Mouse (Mus musculus): Measurements from ENCODE around the gene Fgfr2. TPM values are rescaled to one million over a fixed set of nuclear protein-coding genes. Genes with fewer than 3 reads are reported as not detected.

Gene Fgfr2
- polyA plus RNA-seq, 1 experiment = 1.7 TPM

DNA sequence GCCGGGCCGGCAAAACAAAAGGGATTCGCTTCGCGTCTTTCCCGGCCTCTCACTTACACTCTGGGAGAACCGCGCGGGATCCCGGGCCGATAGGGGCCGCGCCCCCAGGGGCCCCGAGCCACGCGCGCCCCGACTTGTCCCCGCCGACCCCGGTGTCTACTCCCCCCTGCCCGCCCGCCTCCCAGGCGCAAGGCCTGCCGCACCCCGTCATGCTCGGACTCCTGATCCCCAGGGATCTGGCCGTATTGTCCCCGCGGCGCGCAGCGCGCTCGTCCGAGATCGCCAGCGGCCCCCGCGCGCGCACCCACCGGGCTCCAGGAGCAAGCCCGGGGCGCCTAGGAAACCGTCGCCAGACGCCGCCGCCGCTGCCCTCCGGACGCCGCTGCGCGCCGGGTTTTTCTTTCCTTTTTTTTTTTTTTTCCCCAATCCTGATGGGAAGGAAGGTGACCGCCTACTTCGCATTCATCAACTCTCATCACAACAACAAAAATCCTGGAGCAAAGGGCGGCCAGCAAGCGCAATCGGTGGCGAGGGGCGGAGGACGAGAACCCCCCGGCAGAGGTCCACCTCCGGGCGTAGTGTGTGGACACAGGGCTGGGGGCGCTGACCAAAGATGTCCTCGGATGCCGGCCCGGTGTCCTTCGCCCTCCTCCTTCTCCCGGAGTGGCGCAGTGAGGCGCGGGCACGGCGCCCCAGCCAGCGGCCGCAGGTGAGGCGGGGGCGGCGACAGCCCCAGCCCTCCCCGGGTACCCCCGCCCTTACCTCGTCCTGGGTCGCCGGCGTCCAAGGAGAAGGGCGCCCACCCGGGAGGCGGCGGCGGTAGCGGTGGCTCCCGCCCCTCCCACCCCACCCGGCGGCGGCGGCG is 539 bp downstream of the Fgfr2 start:
- H3K79me2 ChIP-seq (ENCODE audit: control insufficient read depth, insufficient read depth) = peaks cover 53% of the 10 kb centered on the region
- no peak for TF ChIP-seq CEBPB (IDR thresholded peaks at IDR 0.05; ENCODE audit: low read depth)
- no peak for TF ChIP-seq FOSL1 (IDR thresholded peaks at IDR 0.05; ENCODE audit: insufficient read depth, low read length, poor library complexity, severe bottlenecking)
- no peak for TF ChIP-seq MAX (IDR thresholded peaks at IDR 0.05)
- TF ChIP-seq CTCF (IDR thresholded peaks at IDR 0.05; ENCODE audit: control insufficient read depth, insufficient read depth, insufficient read length) = no peak
- TF ChIP-seq MYOG (IDR thresholded peaks at IDR 0.05; ENCODE audit: control insufficient read depth, extremely low read depth, insufficient read length) = no peak
- no peak for TF ChIP-seq USF1 (IDR thresholded peaks at IDR 0.05; ENCODE audit: low read depth)
- TF ChIP-seq MYOD1 (IDR thresholded peaks at IDR 0.05; ENCODE audit: control insufficient read depth, insufficient read length, low read depth) = no peak
- H3K4me3 ChIP-seq (ENCODE audit: insufficient read depth, poor library complexity, severe bottlenecking) = peak overlapping the region; percentile 57
- H3K36me3 ChIP-seq (ENCODE audit: control insufficient read depth, insufficient read depth) = no peaks in the 10 kb centered on the region
- H3ac ChIP-seq (ENCODE audit: control insufficient read depth, insufficient read length, low read depth) = peak overlapping the region; percentile 98
- H3K27me3 ChIP-seq (ENCODE audit: control insufficient read depth, insufficient read depth, insufficient read length) = no peaks in the 10 kb centered on the region
- H3K79me3 ChIP-seq (ENCODE audit: low read depth) = peaks cover 38% of the 10 kb centered on the region

DNA sequence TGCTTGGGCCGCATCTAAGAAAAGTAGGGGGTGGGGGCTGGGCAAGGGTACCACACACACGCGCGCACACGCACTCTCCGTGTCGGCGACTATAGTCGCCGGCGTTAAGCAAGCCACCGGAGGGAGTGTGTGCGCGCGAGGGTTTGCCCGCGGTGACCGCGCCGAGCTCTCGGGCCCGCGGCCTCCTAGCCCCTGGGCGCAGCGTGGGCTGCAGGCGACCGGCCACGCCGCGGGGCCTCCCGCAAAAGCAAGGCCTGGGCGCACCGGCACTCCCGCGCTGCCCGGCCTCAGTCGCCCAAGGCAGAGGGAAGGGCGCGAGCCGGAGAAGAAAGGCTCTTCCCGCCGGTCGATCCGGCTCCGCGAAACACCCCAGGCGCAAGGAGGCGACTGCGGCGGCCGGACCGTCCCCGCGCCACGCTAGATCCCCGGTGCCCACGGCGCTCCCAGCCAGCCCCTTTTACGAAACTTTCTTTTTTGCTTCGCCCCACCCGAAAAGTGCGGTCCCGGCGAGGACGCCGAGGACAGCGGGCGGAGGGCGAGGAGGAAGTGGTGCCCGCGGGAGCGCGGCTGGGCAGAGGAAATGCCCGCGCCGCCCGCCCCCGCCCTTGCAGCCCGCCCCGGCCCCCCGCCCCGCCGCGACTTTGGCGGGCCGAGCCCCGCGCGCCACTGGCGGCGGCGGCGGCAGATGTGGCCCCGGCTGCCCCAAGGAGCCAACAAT is 1.3 kb downstream of the Fgfr2 start:
- Histone ChIP-seq H3K4me3 (ENCODE audit: insufficient read depth, poor library complexity, severe bottlenecking) (peak overlapping the region; percentile 57), H3K79me2 (ENCODE audit: control insufficient read depth, insufficient read depth) (peaks cover 61% of the 10 kb centered on the region), H3K79me3 (ENCODE audit: low read depth) (peaks cover 45% of the 10 kb centered on the region), H3K36me3 (ENCODE audit: control insufficient read depth, insufficient read depth) (no peaks in the 10 kb centered on the region), H3K27me3 (ENCODE audit: control insufficient read depth, insufficient read depth, insufficient read length) (no peaks in the 10 kb centered on the region), H3ac (ENCODE audit: control insufficient read depth, insufficient read length, low read depth) (peak overlapping the region; percentile 98)
- TF ChIP-seq USF1 (IDR thresholded peaks at IDR 0.05; ENCODE audit: low read depth) (no peak), FOSL1 (IDR thresholded peaks at IDR 0.05; ENCODE audit: insufficient read depth, low read length, poor library complexity, severe bottlenecking) (no peak), CTCF (IDR thresholded peaks at IDR 0.05; ENCODE audit: control insufficient read depth, insufficient read depth, insufficient read length) (no peak), MAX (IDR thresholded peaks at IDR 0.05) (no peak), MYOG (IDR thresholded peaks at IDR 0.05; ENCODE audit: control insufficient read depth, extremely low read depth, insufficient read length) (no peak), MYOD1 (IDR thresholded peaks at IDR 0.05; ENCODE audit: control insufficient read depth, insufficient read length, low read depth) (no peak), CEBPB (IDR thresholded peaks at IDR 0.05; ENCODE audit: low read depth) (no peak)

DNA sequence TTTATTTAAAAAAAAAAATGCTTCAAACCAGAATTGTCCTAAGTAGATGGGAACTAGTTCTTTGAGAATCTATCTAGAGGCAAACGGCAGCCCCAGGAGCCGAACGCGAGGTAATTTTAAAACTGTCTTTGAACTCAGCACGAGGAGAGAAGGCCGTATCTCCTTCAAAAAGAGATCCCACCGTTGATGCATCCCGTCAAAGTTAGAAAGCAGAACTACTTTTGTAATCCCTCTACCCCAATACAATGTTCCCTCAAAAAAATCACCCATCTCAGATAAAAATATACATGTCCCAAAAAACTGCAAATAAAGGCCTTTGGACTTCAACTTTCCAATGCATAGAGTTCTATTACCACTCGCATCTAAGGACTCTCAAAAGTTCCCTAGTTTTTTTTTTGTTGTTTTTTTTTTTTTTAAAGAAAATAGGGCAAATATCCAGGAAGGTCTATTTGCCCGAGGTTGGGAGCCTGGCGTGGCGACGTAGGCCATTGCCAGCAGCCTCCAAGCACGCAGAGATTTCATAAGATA is 2.0 kb downstream of the Fgfr2 start:
- Histone ChIP-seq H3K79me2 (ENCODE audit: control insufficient read depth, insufficient read depth) (peaks cover 67% of the 10 kb centered on the region), H3K36me3 (ENCODE audit: control insufficient read depth, insufficient read depth) (no peaks in the 10 kb centered on the region), H3K27me3 (ENCODE audit: control insufficient read depth, insufficient read depth, insufficient read length) (no peaks in the 10 kb centered on the region), H3K4me3 (ENCODE audit: insufficient read depth, poor library complexity, severe bottlenecking) (peak overlapping the region; percentile 57), H3ac (ENCODE audit: control insufficient read depth, insufficient read length, low read depth) (peak overlapping the region; percentile 98), H3K79me3 (ENCODE audit: low read depth) (peaks cover 52% of the 10 kb centered on the region)
- no peak for TF ChIP-seq MAX (IDR thresholded peaks at IDR 0.05)
- no peak for TF ChIP-seq USF1 (IDR thresholded peaks at IDR 0.05; ENCODE audit: low read depth)
- no peak for TF ChIP-seq MYOD1 (IDR thresholded peaks at IDR 0.05; ENCODE audit: control insufficient read depth, insufficient read length, low read depth)
- TF ChIP-seq MYOG (IDR thresholded peaks at IDR 0.05; ENCODE audit: control insufficient read depth, extremely low read depth, insufficient read length) = no peak
- no peak for TF ChIP-seq FOSL1 (IDR thresholded peaks at IDR 0.05; ENCODE audit: insufficient read depth, low read length, poor library complexity, severe bottlenecking)
- no peak for TF ChIP-seq CEBPB (IDR thresholded peaks at IDR 0.05; ENCODE audit: low read depth)
- no peak for TF ChIP-seq CTCF (IDR thresholded peaks at IDR 0.05; ENCODE audit: control insufficient read depth, insufficient read depth, insufficient read length)

DNA sequence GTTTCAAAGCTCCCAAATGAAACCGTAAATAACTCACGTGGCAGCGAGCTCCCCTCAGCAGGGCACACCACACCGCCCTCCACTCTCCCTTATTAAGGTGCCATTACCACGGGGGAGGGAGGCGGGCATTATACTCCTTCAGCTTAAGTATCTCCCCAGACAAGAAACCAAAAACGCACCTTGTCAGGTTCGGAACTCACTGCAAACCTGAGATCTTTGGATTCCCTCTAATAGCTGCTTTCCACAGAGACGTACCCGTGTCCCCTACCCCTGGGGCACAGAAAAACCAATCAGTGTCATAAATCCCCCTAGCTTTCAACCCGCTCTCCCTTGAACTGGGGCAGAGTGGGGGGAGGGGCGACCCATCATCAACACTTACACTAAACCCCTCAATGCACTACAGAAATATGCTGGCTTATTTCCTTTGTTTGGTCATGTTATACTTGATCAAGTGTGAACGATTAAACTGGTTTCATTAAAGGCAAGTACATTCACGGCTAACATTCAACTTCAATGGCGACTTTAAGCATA is 2.9 kb downstream of the Fgfr2 start:
- peaks cover 60% of the 10 kb centered on the region for H3K79me3 ChIP-seq (ENCODE audit: low read depth)
- H3K27me3 ChIP-seq (ENCODE audit: control insufficient read depth, insufficient read depth, insufficient read length) = no peaks in the 10 kb centered on the region
- TF ChIP-seq USF1 (IDR thresholded peaks at IDR 0.05; ENCODE audit: low read depth) (no peak), MAX (IDR thresholded peaks at IDR 0.05) (no peak), CEBPB (IDR thresholded peaks at IDR 0.05; ENCODE audit: low read depth) (no peak), MYOG (IDR thresholded peaks at IDR 0.05; ENCODE audit: control insufficient read depth, extremely low read depth, insufficient read length) (no peak), CTCF (IDR thresholded peaks at IDR 0.05; ENCODE audit: control insufficient read depth, insufficient read depth, insufficient read length) (no peak), MYOD1 (IDR thresholded peaks at IDR 0.05; ENCODE audit: control insufficient read depth, insufficient read length, low read depth) (no peak)

DNA sequence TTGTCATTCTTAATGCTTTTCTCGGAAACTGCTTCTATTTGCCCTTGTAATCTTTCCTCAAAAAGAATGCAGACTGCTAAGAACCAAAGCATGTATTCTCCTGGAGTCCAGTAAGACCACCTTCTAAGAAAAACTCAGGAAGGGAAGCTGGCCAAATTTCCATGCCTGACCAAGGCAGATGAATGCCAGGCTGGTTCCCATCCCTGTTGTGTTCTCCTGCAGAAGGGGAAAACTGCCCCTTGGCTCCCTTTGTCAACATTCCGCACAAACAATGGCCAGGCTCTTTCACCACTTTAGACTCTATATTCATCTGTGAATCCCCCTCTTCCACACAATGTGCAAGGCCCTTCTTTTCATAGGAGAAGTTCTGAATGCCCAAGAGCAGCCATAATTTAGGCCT is 5.3 kb downstream of the Fgfr2 start:
- Histone ChIP-seq H3ac (ENCODE audit: control insufficient read depth, insufficient read length, low read depth) (no peak overlapping the region), H3K4me3 (ENCODE audit: insufficient read depth, poor library complexity, severe bottlenecking) (no peak overlapping the region), H3K79me3 (ENCODE audit: low read depth) (peaks cover 80% of the 10 kb centered on the region), H3K36me3 (ENCODE audit: control insufficient read depth, insufficient read depth) (no peaks in the 10 kb centered on the region), H3K27me3 (ENCODE audit: control insufficient read depth, insufficient read depth, insufficient read length) (no peaks in the 10 kb centered on the region), H3K79me2 (ENCODE audit: control insufficient read depth, insufficient read depth) (peaks cover 100% of the 10 kb centered on the region)
- TF ChIP-seq FOSL1 (IDR thresholded peaks at IDR 0.05; ENCODE audit: insufficient read depth, low read length, poor library complexity, severe bottlenecking) (no peak), MYOD1 (IDR thresholded peaks at IDR 0.05; ENCODE audit: control insufficient read depth, insufficient read length, low read depth) (no peak), CTCF (IDR thresholded peaks at IDR 0.05; ENCODE audit: control insufficient read depth, insufficient read depth, insufficient read length) (no peak), MAX (IDR thresholded peaks at IDR 0.05) (no peak), CEBPB (IDR thresholded peaks at IDR 0.05; ENCODE audit: low read depth) (no peak), MYOG (IDR thresholded peaks at IDR 0.05; ENCODE audit: control insufficient read depth, extremely low read depth, insufficient read length) (no peak), USF1 (IDR thresholded peaks at IDR 0.05; ENCODE audit: low read depth) (no peak)

More for the DNA sequence above, 2.9 kb downstream of the Fgfr2 start:
- Histone ChIP-seq H3K79me2 (ENCODE audit: control insufficient read depth, insufficient read depth) (peaks cover 76% of the 10 kb centered on the region), H3K36me3 (ENCODE audit: control insufficient read depth, insufficient read depth) (no peaks in the 10 kb centered on the region), H3K4me3 (ENCODE audit: insufficient read depth, poor library complexity, severe bottlenecking) (no peak overlapping the region), H3ac (ENCODE audit: control insufficient read depth, insufficient read length, low read depth) (peak overlapping the region; percentile 10)
